Mouse (Mus musculus) liver, embryonic 14.5 days (tissue): ENCODE measurements around the gene Rab3c. TPM values are rescaled to one million over a fixed set of nuclear protein-coding genes. Genes with fewer than 3 reads are reported as not detected.

Experiments used
- ATAC-seq: fragments of 200-750 bp; cut with Nextera tagmentation; 2 replicates; pipeline ENCODE4 v1.8.0; 2017; ENCODE audit warnings: moderate number of reproducible peaks, mild to moderate bottlenecking, moderate library complexity; ENCODE audit not compliant: insufficient read depth
- DNase-seq, 3 experiments: peaks; one replicate each; pipeline ENCODE4 v3.0.0-alpha.2; 2012 to 2013; ENCODE audit warnings: low read depth in 3 of 3, low spot score in 3 of 3
- H3K27ac ChIP-seq: fragments of 300-500 bp; sonication (generic); 2 replicates; pipeline ENCODE4 v1.5.1; 2014; ENCODE audit warnings: moderate library complexity, mild to moderate bottlenecking, control low read depth, inconsistent platforms
- H3K27me3 ChIP-seq: fragments of 300-500 bp; sonication (generic); 2 replicates; pipeline ENCODE4 v1.6.1; 2014; ENCODE audit warnings: mild to moderate bottlenecking, low read length, moderate library complexity; ENCODE audit not compliant: control insufficient read depth, insufficient read depth
- H3K36me3 ChIP-seq: fragments of 300-500 bp; sonication (generic); replicated peaks from 2 replicates; pipeline ENCODE4 v1.6.1; 2014; ENCODE audit warnings: low read depth; ENCODE audit not compliant: control insufficient read depth, insufficient read depth
- H3K4me1 ChIP-seq, 2 experiments: fragments of 200-500 bp in 1 of 2; fragments of 300-500 bp in 1 of 2; sonication (generic) in 1 of 2; replicated peaks; 2 replicates each; pipeline ENCODE4 v1.6.1; 2012 to 2014; ENCODE audit warnings: antibody characterized with exemption in 1 of 2, inconsistent platforms in 1 of 2, low read length in 1 of 2; ENCODE audit not compliant: control insufficient read depth in 2 of 2, insufficient read depth in 2 of 2
- H3K4me2 ChIP-seq: fragments of 300-500 bp; sonication (generic); 2 replicates; pipeline ENCODE4 v1.6.1; 2014; ENCODE audit warnings: low read depth, mild to moderate bottlenecking, control low read depth, moderate library complexity
- H3K4me3 ChIP-seq, 2 experiments: fragments of 200-500 bp in 1 of 2; fragments of 300-500 bp in 1 of 2; sonication (generic) in 1 of 2; 2 replicates each; pipeline ENCODE4 v1.5.1; 2012 to 2014; ENCODE audit warnings: low read depth in 2 of 2, low read length in 2 of 2, mild to moderate bottlenecking in 2 of 2, control low read depth in 1 of 2, inconsistent platforms in 1 of 2, moderate library complexity in 1 of 2; ENCODE audit not compliant: insufficient read depth in 1 of 2
- H3K9ac ChIP-seq: fragments of 300-500 bp; sonication (generic); replicated peaks from 2 replicates; pipeline ENCODE4 v1.6.1; 2014; ENCODE audit warnings: mild to moderate bottlenecking, control low read depth, moderate library complexity
- H3K9me3 ChIP-seq: fragments of 300-500 bp; sonication (generic); 2 replicates; pipeline ENCODE4 v1.6.1; 2016; ENCODE audit warnings: low read length, mixed read lengths; ENCODE audit not compliant: control insufficient read depth
- CTCF ChIP-seq: IDR thresholded peaks from 2 replicates; pipeline ENCODE4 v1.5.1; 2016; ENCODE audit warnings: antibody characterized with exemption, low read depth, control low read depth
- EP300 ChIP-seq: IDR thresholded peaks from 2 replicates; pipeline ENCODE4 v1.6.1; 2016; ENCODE audit warnings: antibody characterized with exemption, low read depth
- WGBS: fragments of 180-500 bp; shearing (Covaris S2); extraction: QIAGEN DNeasy Blood & Tissue Kit; methylation state at CpG from one replicate; pipeline ENCODE4 v1.1.7; 2014; ENCODE audit not compliant: insufficient replicate concordance; 5-methylcytosine and 5-hydroxymethylcytosine counted together
- polyA plus RNA-seq, 2 experiments: library from polyadenylated mRNA; depleted of rRNA in 1 of 2; stranded (reverse) in 1 of 2; unstranded in 1 of 2; fragments of >200 nt; fragmentation: Nextera tagmentation in 1 of 2; extraction: Ambion mirVana in 1 of 2; gene quantifications; 2 replicates each; pipeline versions ENCODE4 v1.2.1 to v1.2.3; 2012 to 2014

Gene Rab3c
- polyA plus RNA-seq, 2 experiments, result under 0.01 TPM; not detected in 1

DNA sequence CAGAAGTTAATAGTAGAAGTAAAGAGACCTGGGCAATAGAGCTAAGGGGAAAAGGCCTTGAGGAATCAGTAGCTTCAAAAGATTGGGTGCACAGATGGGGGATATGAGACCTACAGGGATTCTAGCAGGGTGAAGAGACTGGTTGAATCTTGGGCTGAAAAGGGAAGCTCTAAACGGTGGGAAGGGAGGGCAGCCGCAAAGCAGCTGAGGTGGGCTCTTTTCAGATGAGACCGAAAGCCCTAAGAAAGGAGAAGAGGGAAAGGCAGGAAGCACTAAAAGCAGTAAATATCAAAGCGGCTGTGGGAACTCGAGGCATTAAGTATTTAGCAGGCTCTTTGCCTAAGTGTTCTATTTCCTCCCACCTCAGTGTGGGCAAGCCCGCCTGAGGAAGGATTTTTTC, 248.9 kb downstream of the Rab3c start:
- Histone ChIP-seq H3K36me3 (no peaks in the 10 kb centered on the region), H3K4me2 (no peak overlapping the region), H3K27ac (no peak overlapping the region), H3K4me1 (no peaks in the 10 kb centered on the region), H3K4me3 (no peak overlapping the region), H3K9ac (no peak overlapping the region), H3K9me3 (no peaks in the 10 kb centered on the region), H3K27me3 (no peaks in the 10 kb centered on the region)
- no peak for ATAC-seq
- TF ChIP-seq CTCF, result no peak
- no peak for TF ChIP-seq EP300
- WGBS, result 9% methylated on average over 6 of the region's 6 CpGs
- DNase-seq, result no peak

GRCm38 (mm10) chr13:110031061-110031460, 249.7 kb downstream of the Rab3c start:
- no peak for TF ChIP-seq EP300
- TF ChIP-seq CTCF, result no peak
- Histone ChIP-seq H3K4me1 (no peaks in the 10 kb centered on the region), H3K36me3 (no peaks in the 10 kb centered on the region), H3K27ac (no peak overlapping the region), H3K27me3 (no peaks in the 10 kb centered on the region), H3K4me3 (no peak overlapping the region), H3K4me2 (no peak overlapping the region), H3K9ac (no peak overlapping the region), H3K9me3 (no peaks in the 10 kb centered on the region)
- DNase-seq, result no peak
- ATAC-seq, result no peak
- 60% methylated on average over 8 of the region's 8 CpGs for WGBS

DNA sequence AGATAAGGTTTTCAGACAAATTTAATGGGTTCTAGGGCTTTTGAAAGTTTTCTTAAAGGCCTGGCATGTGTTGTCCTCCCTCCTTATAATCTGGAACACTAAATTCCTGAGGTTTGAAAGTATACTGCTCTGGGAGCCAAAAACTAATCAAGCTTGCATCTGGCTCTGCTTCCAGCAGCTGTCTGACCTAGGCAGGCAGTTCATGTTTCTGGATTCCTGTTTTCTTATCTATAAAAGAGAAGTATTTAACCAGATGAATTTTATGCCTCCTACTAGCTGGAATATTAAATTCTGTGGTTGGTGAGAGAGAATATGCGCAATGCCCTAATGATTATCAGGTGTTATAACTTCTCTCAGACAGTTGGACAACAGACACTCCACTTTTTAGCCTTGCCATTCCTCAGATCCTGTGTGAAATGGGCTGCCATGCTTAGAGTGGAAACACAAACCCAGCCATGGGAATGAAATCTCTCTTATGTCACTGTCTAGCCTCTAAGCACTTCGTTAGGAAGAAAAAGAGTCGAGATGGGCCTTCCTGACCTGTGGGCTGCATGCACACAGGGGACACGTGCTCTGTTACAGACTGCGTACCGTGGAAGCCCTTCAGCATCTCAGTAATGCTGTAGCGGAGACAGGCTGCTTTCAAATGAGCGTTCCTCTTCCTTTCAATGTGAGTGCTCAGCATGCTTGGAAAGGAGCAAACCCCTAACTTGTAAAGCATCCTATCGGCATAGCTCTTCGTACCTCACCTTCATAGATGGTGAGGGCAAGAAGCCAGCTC, 256.2 kb downstream of the Rab3c start:
- H3K27ac ChIP-seq, result no peak overlapping the region
- no peaks in the 10 kb centered on the region for H3K9me3 ChIP-seq
- DNase-seq (no peak), ATAC-seq (no peak)
- no peak overlapping the region for H3K9ac ChIP-seq
- 58% methylated on average over 10 of the region's 10 CpGs for WGBS
- TF ChIP-seq CTCF (no peak), EP300 (no peak)
- no peaks in the 10 kb centered on the region for H3K27me3 ChIP-seq
- H3K4me3 ChIP-seq, result no peak overlapping the region
- no peaks in the 10 kb centered on the region for H3K36me3 ChIP-seq
- H3K4me1 ChIP-seq, result no peaks in the 10 kb centered on the region
- H3K4me2 ChIP-seq, result no peak overlapping the region

DNA sequence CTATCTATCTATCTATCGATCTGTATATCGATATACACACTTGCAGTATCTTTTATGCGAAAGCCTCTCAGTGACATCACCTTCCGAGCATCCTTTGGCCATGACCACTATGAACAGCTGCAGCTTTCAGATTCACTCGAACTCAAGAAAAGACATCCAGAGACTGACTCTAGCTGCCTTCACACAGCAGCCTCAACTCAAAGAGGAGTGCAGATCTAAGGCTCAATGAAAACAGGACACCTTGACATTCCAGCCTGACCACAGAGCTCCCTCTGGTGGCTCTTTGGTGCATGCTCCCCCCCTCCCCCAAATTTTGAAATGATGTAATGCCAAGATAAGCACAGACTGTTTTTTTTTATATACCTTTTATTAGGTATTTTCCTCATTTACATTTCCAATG, 257.8 kb downstream of the Rab3c start:
- no peaks in the 10 kb centered on the region for H3K36me3 ChIP-seq
- no peak for TF ChIP-seq EP300
- TF ChIP-seq CTCF, result peak; percentile 62
- 48% methylated on average over 5 of the region's 5 CpGs for WGBS
- ATAC-seq (no peak), DNase-seq (no peak)
- H3K4me3 ChIP-seq, result no peak overlapping the region
- H3K27me3 ChIP-seq, result peaks cover 2% of the 10 kb centered on the region
- H3K9me3 ChIP-seq, result no peaks in the 10 kb centered on the region
- no peaks in the 10 kb centered on the region for H3K4me1 ChIP-seq
- H3K9ac ChIP-seq, result no peak overlapping the region
- no peak overlapping the region for H3K27ac ChIP-seq
- H3K4me2 ChIP-seq, result no peak overlapping the region

DNA sequence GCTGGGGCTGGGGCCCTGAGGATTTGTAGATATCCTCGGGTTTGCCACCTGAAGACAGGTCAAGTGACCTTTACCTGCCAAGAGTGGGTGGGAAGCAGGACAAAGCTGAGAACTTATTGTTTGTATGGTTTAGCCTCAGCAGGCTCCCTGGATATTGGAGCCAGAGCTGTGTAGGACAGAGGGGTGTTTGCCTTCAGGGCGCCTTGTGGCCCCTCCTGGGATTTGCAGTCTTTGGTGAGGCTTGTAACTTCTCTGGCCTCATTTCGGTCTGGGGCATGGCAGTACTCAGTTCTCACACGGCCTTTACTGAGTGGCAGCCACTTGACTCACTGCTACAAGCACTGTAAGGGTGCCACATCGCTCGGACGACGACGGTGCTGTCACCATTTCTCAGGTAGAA, 261.0 kb downstream of the Rab3c start:
- no peak overlapping the region for H3K4me3 ChIP-seq
- no peaks in the 10 kb centered on the region for H3K4me1 ChIP-seq
- ATAC-seq (0 out of 2 replicates have a peak, but pooled peaks have one; percentile 18), DNase-seq (no peak)
- no peak for TF ChIP-seq EP300
- no peak for TF ChIP-seq CTCF
- no peaks in the 10 kb centered on the region for H3K9me3 ChIP-seq
- no peak overlapping the region for H3K4me2 ChIP-seq
- H3K27me3 ChIP-seq, result peaks cover 2% of the 10 kb centered on the region
- no peaks in the 10 kb centered on the region for H3K36me3 ChIP-seq
- no peak overlapping the region for H3K27ac ChIP-seq
- no peak overlapping the region for H3K9ac ChIP-seq
- 39% methylated on average over 9 of the region's 9 CpGs for WGBS
